Mouse (Mus musculus): Measurements from ENCODE around the gene Zfp82.
A peak's percentile ranks its signal among the peaks of the same experiment; 100 is the strongest.

GRCm38 (mm10) chr7:30090092-30090969, 17.6 kb upstream of the Zfp82 start, which contains the start of the genes Gm26920 and Zfp566:
- TF ChIP-seq CTCF (IDR thresholded peaks at IDR 0.05) = peak; percentile 9; the same call in 1 of the 2 replicates
- peak; percentile 81; the same call in 1 of the 2 replicates for TF ChIP-seq EP300 (IDR thresholded peaks at IDR 0.05)
